Mouse (Mus musculus): ENCODE results near the gene Rasgrp2. TPM values are rescaled to one million over a fixed set of nuclear protein-coding genes. Genes with fewer than 3 reads are reported as not detected.
A peak's percentile ranks its signal among the peaks of the same experiment; 100 is the strongest.

The Rasgrp2 gene
- polyA plus RNA-seq, 1 experiment from 2014 or later = 34.6 TPM

GRCm38 (mm10) chr19:6373539-6374400, 25.4 kb upstream of the Rasgrp2 start:
- 67% methylated on average over 12 of the region's 12 CpGs for WGBS
- H3K4me3 ChIP-seq = no peak overlapping the region
- H3K36me3 ChIP-seq = peaks cover 97% of the 10 kb centered on the region
- no peak overlapping the region for H3K4me2 ChIP-seq (replicated peaks)
- H3K9ac ChIP-seq (replicated peaks) = no peak overlapping the region
- ATAC-seq (replicated peaks) = peak; percentile 46; the same call in 1 of the 2 replicates
- H3K4me1 ChIP-seq = 0 out of 2 replicates have a peak, but pooled peaks cover 6% of the 10 kb centered on the region
- no peaks in the 10 kb centered on the region for H3K27me3 ChIP-seq
- no peaks in the 10 kb centered on the region for H3K9me3 ChIP-seq
- no peak overlapping the region for H3K27ac ChIP-seq (replicated peaks)

DNA sequence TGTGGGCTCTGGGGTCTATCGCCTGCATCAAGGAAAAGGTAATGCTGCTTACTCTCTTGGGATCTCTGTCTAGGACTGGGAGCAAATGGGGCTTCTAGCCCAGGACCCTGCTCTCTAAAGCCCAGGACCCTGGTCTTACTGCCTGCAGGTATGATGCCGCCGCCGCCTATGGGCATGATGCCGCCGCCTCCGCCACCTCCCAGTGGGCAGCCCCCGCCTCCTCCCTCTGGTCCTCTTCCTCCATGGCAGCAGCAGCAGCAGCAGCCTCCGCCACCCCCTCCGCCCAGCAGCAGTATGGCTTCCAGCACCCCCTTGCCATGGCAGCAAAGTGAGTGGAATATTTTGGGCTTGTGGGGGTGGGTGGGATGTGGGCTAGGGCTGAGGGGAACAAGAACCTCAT, 24.6 kb upstream of the Rasgrp2 start:
- 95% methylated on average over 10 of the region's 10 CpGs for WGBS
- no peak for ATAC-seq (replicated peaks)
- H3K4me3 ChIP-seq = no peak overlapping the region

GRCm38 (mm10) chr19:6375423-6376254, 23.5 kb upstream of the Rasgrp2 start:
- no peaks in the 10 kb centered on the region for H3K27me3 ChIP-seq
- H3K9ac ChIP-seq (replicated peaks) = no peak overlapping the region
- ATAC-seq (replicated peaks) = 0 out of 2 replicates have a peak, but pooled peaks have one; percentile 17
- H3K27ac ChIP-seq (replicated peaks) = no peak overlapping the region
- H3K4me3 ChIP-seq = no peak overlapping the region
- 92% methylated on average over 38 of the region's 42 CpGs for WGBS
- 0 out of 2 replicates have a peak, but pooled peaks cover 6% of the 10 kb centered on the region for H3K4me1 ChIP-seq
- no peaks in the 10 kb centered on the region for H3K9me3 ChIP-seq
- H3K4me2 ChIP-seq (replicated peaks) = no peak overlapping the region
- H3K36me3 ChIP-seq = peaks cover 82% of the 10 kb centered on the region

More for the DNA sequence above, 24.6 kb upstream of the Rasgrp2 start:
- Histone ChIP-seq H3K27me3 (no peaks in the 10 kb centered on the region), H3K4me1 (0 out of 2 replicates have a peak, but pooled peaks cover 6% of the 10 kb centered on the region), H3K27ac (replicated peaks) (no peak overlapping the region), H3K4me2 (replicated peaks) (no peak overlapping the region), H3K9ac (replicated peaks) (no peak overlapping the region), H3K36me3 (peaks cover 92% of the 10 kb centered on the region), H3K9me3 (no peaks in the 10 kb centered on the region)

GRCm38 (mm10) chr19:6376255-6376564, 22.9 kb upstream of the Rasgrp2 start:
- H3K36me3 ChIP-seq = peaks cover 76% of the 10 kb centered on the region
- no peak overlapping the region for H3K4me3 ChIP-seq
- no peak overlapping the region for H3K27ac ChIP-seq (replicated peaks)
- no peak overlapping the region for H3K9ac ChIP-seq (replicated peaks)
- no peak for ATAC-seq (replicated peaks)
- 77% methylated on average over 14 of the region's 14 CpGs for WGBS
- H3K4me2 ChIP-seq (replicated peaks) = no peak overlapping the region
- H3K4me1 ChIP-seq = 0 out of 2 replicates have a peak, but pooled peaks cover 6% of the 10 kb centered on the region
- H3K27me3 ChIP-seq = no peaks in the 10 kb centered on the region
- H3K9me3 ChIP-seq = no peaks in the 10 kb centered on the region

DNA sequence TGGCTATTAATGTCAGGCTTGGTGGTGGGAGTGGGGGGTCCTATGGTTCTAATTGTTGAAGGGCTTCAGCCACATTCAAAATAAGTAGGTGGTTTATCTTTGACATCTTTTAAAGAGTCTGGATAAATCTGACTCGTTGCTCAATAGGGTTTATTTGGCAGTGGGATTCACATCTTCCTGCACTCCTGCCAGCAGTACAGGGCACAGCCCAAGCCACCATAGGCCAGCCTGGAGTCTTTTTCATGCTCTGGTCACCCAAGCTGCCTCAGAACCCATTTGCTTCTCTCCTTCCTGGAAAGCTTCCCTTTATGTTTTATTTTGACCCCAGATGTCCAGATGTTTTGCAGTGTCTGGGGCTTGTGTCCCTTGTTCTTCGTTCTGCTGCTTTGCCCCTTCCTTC, 22.5 kb upstream of the Rasgrp2 start:
- no peak overlapping the region for H3K4me2 ChIP-seq (replicated peaks)
- no peaks in the 10 kb centered on the region for H3K27me3 ChIP-seq
- H3K27ac ChIP-seq (replicated peaks) = 0 out of 2 replicates have a peak overlapping the region, but pooled peaks have one; percentile 1
- H3K9me3 ChIP-seq = no peaks in the 10 kb centered on the region
- 77% methylated on average over 2 of the region's 2 CpGs for WGBS
- H3K9ac ChIP-seq (replicated peaks) = no peak overlapping the region
- peaks cover 72% of the 10 kb centered on the region for H3K36me3 ChIP-seq
- H3K4me1 ChIP-seq = 0 out of 2 replicates have a peak, but pooled peaks cover 6% of the 10 kb centered on the region
- no peak overlapping the region for H3K4me3 ChIP-seq
- ATAC-seq (replicated peaks) = no peak

- no peak overlapping the region for H3K9ac ChIP-seq (replicated peaks)
- H3K4me2 ChIP-seq (replicated peaks) = no peak overlapping the region
- no peaks in the 10 kb centered on the region for H3K27me3 ChIP-seq
- H3K9me3 ChIP-seq = no peaks in the 10 kb centered on the region
- no peak for ATAC-seq (replicated peaks)
- WGBS = 44% methylated on average over 11 of the region's 11 CpGs
- H3K4me3 ChIP-seq = no peak overlapping the region
- peak overlapping the region; percentile 1; the same call in 1 of the 2 replicates for H3K27ac ChIP-seq (replicated peaks)
- H3K4me1 ChIP-seq = 0 out of 2 replicates have a peak, but pooled peaks cover 6% of the 10 kb centered on the region
- H3K36me3 ChIP-seq = peaks cover 64% of the 10 kb centered on the region
Observed at GRCm38 (mm10) chr19:6377327-6378040, 21.7 kb upstream of the Rasgrp2 start.

- Histone ChIP-seq H3K4me3 (no peak overlapping the region), H3K36me3 (peaks cover 33% of the 10 kb centered on the region), H3K27ac (replicated peaks) (no peak overlapping the region), H3K9me3 (no peaks in the 10 kb centered on the region), H3K9ac (replicated peaks) (no peak overlapping the region), H3K27me3 (no peaks in the 10 kb centered on the region), H3K4me2 (replicated peaks) (no peak overlapping the region), H3K4me1 (0 out of 2 replicates have a peak, but pooled peaks cover 6% of the 10 kb centered on the region)
- ATAC-seq (replicated peaks) = no peak
- 90% methylated on average over 9 of the region's 9 CpGs for WGBS
Observed at GRCm38 (mm10) chr19:6380411-6381166, 18.6 kb upstream of the Rasgrp2 start.

GRCm38 (mm10) chr19:6381238-6381637, 17.9 kb upstream of the Rasgrp2 start:
- Histone ChIP-seq H3K9me3 (no peaks in the 10 kb centered on the region), H3K9ac (replicated peaks) (no peak overlapping the region), H3K36me3 (peaks cover 27% of the 10 kb centered on the region), H3K27me3 (no peaks in the 10 kb centered on the region), H3K27ac (replicated peaks) (no peak overlapping the region), H3K4me1 (0 out of 2 replicates have a peak, but pooled peaks cover 6% of the 10 kb centered on the region), H3K4me2 (replicated peaks) (no peak overlapping the region), H3K4me3 (no peak overlapping the region)
- whole genome bisulfite sequencing = 94% methylated on average over 5 of the region's 5 CpGs
- ATAC-seq (replicated peaks) = no peak

- no peak for ATAC-seq (replicated peaks)
- Histone ChIP-seq H3K9ac (replicated peaks) (no peak overlapping the region), H3K36me3 (peaks cover 15% of the 10 kb centered on the region), H3K27me3 (no peaks in the 10 kb centered on the region), H3K4me1 (0 out of 2 replicates have a peak, but pooled peaks cover 3% of the 10 kb centered on the region), H3K27ac (replicated peaks) (no peak overlapping the region), H3K4me3 (no peak overlapping the region), H3K4me2 (replicated peaks) (no peak overlapping the region), H3K9me3 (no peaks in the 10 kb centered on the region)
- WGBS = 77% methylated on average over 4 of the region's 4 CpGs
Observed at GRCm38 (mm10) chr19:6382323-6382924, 16.7 kb upstream of the Rasgrp2 start.

- WGBS = 57% methylated on average over 5 of the region's 5 CpGs
- peaks cover 4% of the 10 kb centered on the region for H3K36me3 ChIP-seq
- no peaks in the 10 kb centered on the region for H3K27me3 ChIP-seq
- no peak overlapping the region for H3K4me3 ChIP-seq
- no peak for ATAC-seq (replicated peaks)
- no peak overlapping the region for H3K9ac ChIP-seq (replicated peaks)
- H3K4me1 ChIP-seq = no peaks in the 10 kb centered on the region
- H3K9me3 ChIP-seq = no peaks in the 10 kb centered on the region
- no peak overlapping the region for H3K4me2 ChIP-seq (replicated peaks)
- H3K27ac ChIP-seq (replicated peaks) = no peak overlapping the region
Observed at GRCm38 (mm10) chr19:6383470-6383869, 15.7 kb upstream of the Rasgrp2 start.

- ATAC-seq (replicated peaks) = no peak
- Histone ChIP-seq H3K27ac (replicated peaks) (no peak within 1 kb of the TSS), H3K4me1 (no peaks in the 10 kb centered on the region), H3K27me3 (no peaks in the 10 kb centered on the region), H3K36me3 (no peaks in the 10 kb centered on the region; the same call in 1 of the 2 replicates), H3K4me3 (no peak within 1 kb of the TSS), H3K9ac (replicated peaks) (no peak within 1 kb of the TSS), H3K4me2 (replicated peaks) (no peak within 1 kb of the TSS), H3K9me3 (no peaks in the 10 kb centered on the region)
- 15% methylated on average over 7 of the region's 7 CpGs for WGBS
Observed at GRCm38 (mm10) chr19:6384128-6384527, 15.0 kb upstream of the Rasgrp2 start, which contains the start of gene Pygm. Gene Pygm, plus strand, starts transcription at chr19:6384399.

All from forebrain, embryonic 15.5 days (tissue).